ENCODE assay signal across 29 mouse cellular contexts in genomic region chr16:33870224-33870785, GRCm38 (mm10). TPM values are rescaled to one million over a fixed set of nuclear protein-coding genes. Genes with fewer than 3 reads are reported as not detected.
DNase-seq lines count a peak whose midpoint lies in the region; ATAC-seq lines count a peak whose summit lies in the region.
"Had no signal": no experiment of that assay in that cellular context is flagged by ENCODE, and none has a peak within 500 bp of the region (broad histone marks: within the 10 kb centered on the region; RNA-seq: fewer than 3 reads in every experiment).

No protein-coding gene starts in this region.

- H3K36me3 ChIP-seq in midbrain, embryonic 11.5 days (ENCODE audit: control insufficient read depth, insufficient read depth, low read length): no peaks in the 10 kb centered on the region
- no peaks in the 10 kb centered on the region for H3K36me3 ChIP-seq in midbrain, embryonic 14.5 days (ENCODE audit: control insufficient read depth, insufficient read depth, low read length)
- 0 out of 2 replicates have a peak, but pooled peaks cover 5% of the 10 kb centered on the region for H3K36me3 ChIP-seq in intestine, embryonic 14.5 days (ENCODE audit: control insufficient read depth, insufficient read depth, low read length)
- H3K36me3 ChIP-seq in limb, embryonic 15.5 days: peaks cover 3% of the 10 kb centered on the region; the same call in 1 of the 2 replicates
- H3K36me3 ChIP-seq: forebrain, embryonic 10.5 days; G1E; liver, embryonic 13.5 days; midbrain, embryonic 15.5 days; neural tube, embryonic 13.5 days had no signal

- WGBS in midbrain, embryonic 11.5 days: 96% methylated on average over 3 of the region's 3 CpGs
- WGBS in midbrain, embryonic 14.5 days: 84% methylated on average over 3 of the region's 3 CpGs
- WGBS in intestine, embryonic 14.5 days: 78% methylated on average over 3 of the region's 3 CpGs
- 57% methylated on average over 3 of the region's 3 CpGs for WGBS in limb, embryonic 15.5 days

- DNase-seq in midbrain, embryonic 11.5 days (ENCODE audit: low spot score, missing footprints): peak; percentile 51
- DNase-seq in midbrain, embryonic 14.5 days: no peak
- no peak for DNase-seq in intestine, embryonic 14.5 days (ENCODE audit: low spot score)
- no peak for DNase-seq in urinary bladder, adult 18-20 months (ENCODE audit: low spot score in 2 of 2)
- DNase-seq in right cerebral cortex, adult 2 months (ENCODE audit: low spot score in 2 of 2): no peak
- no peak for DNase-seq in layer of hippocampus, adult 11-12 months (ENCODE audit: low spot score)
- no peak for DNase-seq in yolk sac, embryonic 10.5 days (ENCODE audit: low spot score)
- DNase-seq: adrenal gland, adult 2 months; B cell, adult 2 months; cerebellum, adult 11-12 months; cerebellum, postnatal 10 days; forebrain, postnatal 0 days; gastrocnemius, postnatal 36 days; kidney, adult 18-20 months; kidney, postnatal 4 days; left cerebral cortex, postnatal 4 days; liver, embryonic 13.5 days; lung, embryonic 14.5 days; lung, postnatal 36 days; retina, postnatal 1 day; thymus, postnatal 25 days had no signal

- H3K4me1 ChIP-seq in midbrain, embryonic 11.5 days (ENCODE audit: control insufficient read depth, insufficient read depth, low read length): no peaks in the 10 kb centered on the region
- H3K4me1 ChIP-seq in midbrain, embryonic 14.5 days (ENCODE audit: control insufficient read depth, insufficient read depth, low read length): no peaks in the 10 kb centered on the region
- peaks cover 3% of the 10 kb centered on the region for H3K4me1 ChIP-seq in intestine, embryonic 14.5 days (replicated peaks; ENCODE audit: control insufficient read depth, insufficient read depth, low read length)
- H3K4me1 ChIP-seq in limb, embryonic 15.5 days: peaks cover 32% of the 10 kb centered on the region
- H3K4me1 ChIP-seq: liver, embryonic 13.5 days; megakaryocyte, embryonic 14.5 days; midbrain, embryonic 15.5 days; neural tube, embryonic 13.5 days had no signal

- H3K9me3 ChIP-seq in midbrain, embryonic 11.5 days (ENCODE audit: control insufficient read depth, low read length): no peaks in the 10 kb centered on the region
- no peaks in the 10 kb centered on the region for H3K9me3 ChIP-seq in midbrain, embryonic 14.5 days (ENCODE audit: control insufficient read depth, low read length)
- no peaks in the 10 kb centered on the region for H3K9me3 ChIP-seq in intestine, embryonic 14.5 days (ENCODE audit: control insufficient read depth, low read length)
- no peaks in the 10 kb centered on the region for H3K9me3 ChIP-seq in limb, embryonic 15.5 days
- H3K9me3 ChIP-seq: forebrain, embryonic 10.5 days; G1E; liver, embryonic 13.5 days; megakaryocyte, embryonic 14.5 days; midbrain, embryonic 15.5 days; neural tube, embryonic 13.5 days had no signal

- ATAC-seq in midbrain, embryonic 11.5 days (ENCODE audit: low FRiP score): no peak
- ATAC-seq in midbrain, embryonic 14.5 days (ENCODE audit: low FRiP score, low TSS enrichment): no peak
- 0 out of 2 replicates have a peak, but pooled peaks have one; percentile 45 for ATAC-seq in intestine, embryonic 14.5 days (replicated peaks; ENCODE audit: low FRiP score, low TSS enrichment, low read depth)
- ATAC-seq in limb, embryonic 15.5 days (ENCODE audit: insufficient number of reproducible peaks, low FRiP score, low TSS enrichment, low read depth): no peak
- ATAC-seq: forebrain, postnatal 0 days; hindbrain, embryonic 16.5 days; midbrain, embryonic 15.5 days had no signal

- H3K27ac ChIP-seq in midbrain, embryonic 11.5 days (ENCODE audit: low read depth, low read length): no peak overlapping the region
- H3K27ac ChIP-seq in midbrain, embryonic 14.5 days (replicated peaks; ENCODE audit: low read depth, low read length): no peak overlapping the region
- H3K27ac ChIP-seq in intestine, embryonic 14.5 days (ENCODE audit: low read depth): no peak overlapping the region
- H3K27ac ChIP-seq in limb, embryonic 15.5 days: peak overlapping the region; percentile 60
- H3K27ac ChIP-seq: forebrain, embryonic 10.5 days; liver, embryonic 13.5 days; midbrain, embryonic 15.5 days; neural tube, embryonic 13.5 days had no signal

- H3K9ac ChIP-seq in midbrain, embryonic 11.5 days (ENCODE audit: low read length): no peak overlapping the region
- H3K9ac ChIP-seq in midbrain, embryonic 14.5 days (replicated peaks; ENCODE audit: low read length): no peak overlapping the region
- H3K9ac ChIP-seq in intestine, embryonic 14.5 days (ENCODE audit: low read length): no peak overlapping the region
- H3K9ac ChIP-seq in limb, embryonic 15.5 days: no peak overlapping the region
- H3K9ac ChIP-seq: forebrain, postnatal 0 days; liver, embryonic 13.5 days; lung, embryonic 14.5 days; midbrain, embryonic 15.5 days; neural tube, embryonic 13.5 days had no signal

- no peaks in the 10 kb centered on the region for H3K27me3 ChIP-seq in midbrain, embryonic 11.5 days (ENCODE audit: control insufficient read depth, insufficient read depth, low read length)
- H3K27me3 ChIP-seq in midbrain, embryonic 14.5 days (ENCODE audit: control insufficient read depth, insufficient read depth, low read length): no peaks in the 10 kb centered on the region
- H3K27me3 ChIP-seq in intestine, embryonic 14.5 days (replicated peaks; ENCODE audit: control insufficient read depth, insufficient read depth, low read length): no peaks in the 10 kb centered on the region
- H3K27me3 ChIP-seq in limb, embryonic 15.5 days: no peaks in the 10 kb centered on the region
- H3K27me3 ChIP-seq: liver, embryonic 13.5 days; midbrain, embryonic 15.5 days; neural tube, embryonic 13.5 days had no signal

- H3K4me3 ChIP-seq in midbrain, embryonic 11.5 days (ENCODE audit: low read depth, low read length): no peak overlapping the region
- no peak overlapping the region for H3K4me3 ChIP-seq in midbrain, embryonic 14.5 days (replicated peaks; ENCODE audit: low read depth, low read length)
- no peak overlapping the region for H3K4me3 ChIP-seq in intestine, embryonic 14.5 days (ENCODE audit: low read depth, low read length)
- H3K4me3 ChIP-seq in limb, embryonic 15.5 days: no peak overlapping the region
- H3K4me3 ChIP-seq: forebrain, embryonic 10.5 days; liver, embryonic 13.5 days; megakaryocyte, embryonic 14.5 days; midbrain, embryonic 15.5 days; myocyte; neural tube, embryonic 13.5 days had no signal

- H3K4me2 ChIP-seq in midbrain, embryonic 11.5 days: no peak overlapping the region
- no peak overlapping the region for H3K4me2 ChIP-seq in midbrain, embryonic 14.5 days (ENCODE audit: low read length)
- H3K4me2 ChIP-seq in intestine, embryonic 14.5 days (ENCODE audit: low read length): no peak overlapping the region
- no peak overlapping the region for H3K4me2 ChIP-seq in limb, embryonic 15.5 days
- H3K4me2 ChIP-seq: liver, embryonic 13.5 days; lung, embryonic 14.5 days; midbrain, embryonic 15.5 days; neural tube, embryonic 13.5 days had no signal

RNA-seq across cellular contexts. Expression of gene Itgb5, which starts 40.8 kb away (rescaled TPM):
- polyA plus RNA-seq in midbrain, embryonic 11.5 days (2014; fragmentation: Nextera tagmentation; extraction: Ambion mirVana): 22.0 and 23.2 TPM in 2 replicates
- 19.2 and 19.3 TPM in 2 replicates for polyA plus RNA-seq in midbrain, embryonic 14.5 days (2014; fragmentation: Nextera tagmentation; extraction: Ambion mirVana)
- polyA plus RNA-seq in intestine, embryonic 14.5 days (2014; fragmentation: Nextera tagmentation; extraction: Ambion mirVana): 23.7 and 41.4 TPM in 2 replicates
- polyA plus RNA-seq in limb, embryonic 15.5 days (2015; fragmentation: Nextera tagmentation; extraction: Ambion mirVana): 74.9 and 77.5 TPM in 2 replicates
